Mouse (Mus musculus): Measurements from ENCODE around the gene Rprm.

Gene Rprm

GRCm38 (mm10) chr2:54085430-54086087 is at the start of gene Rprm:
Rprm (minus strand) TSS chr2:54085552.
- peak; percentile 87 for DNase-seq

- DNase-seq = no peak
These were observed 34.0 kb upstream of the Rprm start for GRCm38 (mm10) chr2:54119305-54119704.

GRCm38 (mm10) chr2:54118881-54119280 is 33.5 kb upstream of the Rprm start:
- peak; percentile 77 for DNase-seq

- DNase-seq = peak; percentile 10
These were observed 25.9 kb upstream of the Rprm start for GRCm38 (mm10) chr2:54111294-54111693.

- DNase-seq = no peak
These were observed 20.9 kb upstream of the Rprm start for GRCm38 (mm10) chr2:54106232-54106726.

- DNase-seq = no peak
These were observed 14.6 kb upstream of the Rprm start for GRCm38 (mm10) chr2:54099939-54100338.

GRCm38 (mm10) chr2:54092616-54093015 is 7.3 kb upstream of the Rprm start:
- DNase-seq = no peak

- DNase-seq = no peak
These were observed 902 bp upstream of the Rprm start for GRCm38 (mm10) chr2:54086254-54086653.

GRCm38 (mm10) chr2:54084737-54085429 is 469 bp downstream of the Rprm start:
- no peak for DNase-seq

- DNase-seq = peak; percentile 8
These were observed 1.3 kb downstream of the Rprm start for GRCm38 (mm10) chr2:54083861-54084736.

GRCm38 (mm10) chr2:54078961-54079360 is 6.4 kb downstream of the Rprm start:
- DNase-seq = no peak

GRCm38 (mm10) chr2:54071526-54071925 is 13.8 kb downstream of the Rprm start:
- no peak for DNase-seq

GRCm38 (mm10) chr2:54062421-54062820 is 22.9 kb downstream of the Rprm start:
- DNase-seq = no peak

- DNase-seq = no peak
These were observed 24.3 kb downstream of the Rprm start for GRCm38 (mm10) chr2:54061039-54061438.

Data from lung, postnatal 36 days (tissue).